In genomic region chr2:168049002-168049635, GRCm38 (mm10) we compare ENCODE assay signal across 8 mouse cellular contexts. TPM values are rescaled to one million over a fixed set of nuclear protein-coding genes. Genes with fewer than 3 reads are reported as not detected.
DNase-seq lines count a peak whose midpoint lies in the region; ATAC-seq and TF ChIP-seq lines count a peak whose summit lies in the region.

No protein-coding gene starts in this region.

- TF ChIP-seq CTCF in kidney, postnatal 0 days (IDR thresholded peaks at IDR 0.05; ENCODE audit: low read depth), result no peak
- TF ChIP-seq CTCF in intestine, postnatal 0 days (IDR thresholded peaks at IDR 0.05; ENCODE audit: low read depth), result no peak

- no peak for DNase-seq in kidney, postnatal 0 days (ENCODE audit: low spot score)
- DNase-seq in kidney, adult 8-10 months, result no peak
- no peak for DNase-seq in forebrain, embryonic 11.5 days (ENCODE audit: low spot score)
- no peak for DNase-seq in left cerebral cortex, postnatal 36 days (ENCODE audit: low spot score in 2 of 2)
- no peak for DNase-seq in right cerebral cortex, adult 18-20 months
- no peak for DNase-seq in right cerebral cortex, postnatal 36 days (ENCODE audit: low spot score in 2 of 2)

- peak overlapping the region; percentile 87 for H3K4me2 ChIP-seq in kidney, postnatal 0 days (ENCODE audit: low read length)
- peak overlapping the region; percentile 65; the same call in 1 of the 2 replicates for H3K4me2 ChIP-seq in forebrain, embryonic 11.5 days (ENCODE audit: low read depth, low read length, severe bottlenecking)
- H3K4me2 ChIP-seq in intestine, postnatal 0 days (replicated peaks; ENCODE audit: low read depth), result peak overlapping the region; percentile 86
- H3K4me2 ChIP-seq in neural tube, embryonic 12.5 days (replicated peaks), result peak overlapping the region; percentile 81

- 18% methylated on average over 15 of the region's 16 CpGs for WGBS in kidney, postnatal 0 days
- WGBS in forebrain, embryonic 11.5 days, result 11% methylated on average over 16 of the region's 16 CpGs
- WGBS in intestine, postnatal 0 days, result 43% methylated on average over 16 of the region's 16 CpGs
- 16% methylated on average over 16 of the region's 16 CpGs for WGBS in neural tube, embryonic 12.5 days

- intact Hi-C loops in left cerebral cortex, postnatal 36 days (cut with DNase I), result no loop called here

- H3K27me3 ChIP-seq in kidney, postnatal 0 days (ENCODE audit: insufficient read depth, low read length), result no peaks in the 10 kb centered on the region
- peaks cover 21% of the 10 kb centered on the region for H3K27me3 ChIP-seq in forebrain, embryonic 11.5 days (ENCODE audit: control insufficient read depth, insufficient read depth, low read length)
- 0 out of 2 replicates have a peak, but pooled peaks cover 3% of the 10 kb centered on the region for H3K27me3 ChIP-seq in intestine, postnatal 0 days (replicated peaks; ENCODE audit: control insufficient read depth, insufficient read depth, low read length)
- H3K27me3 ChIP-seq in neural tube, embryonic 12.5 days (replicated peaks), result peaks cover 47% of the 10 kb centered on the region

- H3K36me3 ChIP-seq in kidney, postnatal 0 days (ENCODE audit: insufficient read depth, low read length), result no peaks in the 10 kb centered on the region
- H3K36me3 ChIP-seq in forebrain, embryonic 11.5 days (ENCODE audit: control insufficient read depth, insufficient read depth, low read length), result no peaks in the 10 kb centered on the region
- no peaks in the 10 kb centered on the region for H3K36me3 ChIP-seq in intestine, postnatal 0 days (ENCODE audit: control insufficient read depth, insufficient read depth)
- no peaks in the 10 kb centered on the region for H3K36me3 ChIP-seq in neural tube, embryonic 12.5 days

- H3K27ac ChIP-seq in kidney, postnatal 0 days, result 0 out of 2 replicates have a peak overlapping the region, but pooled peaks have one; percentile 65
- H3K27ac ChIP-seq in forebrain, embryonic 11.5 days (ENCODE audit: low read depth, low read length), result no peak overlapping the region
- no peak overlapping the region for H3K27ac ChIP-seq in intestine, postnatal 0 days (ENCODE audit: low read depth, low read length)
- H3K27ac ChIP-seq in neural tube, embryonic 12.5 days, result no peak overlapping the region

- no peaks in the 10 kb centered on the region for H3K9me3 ChIP-seq in kidney, postnatal 0 days (replicated peaks; ENCODE audit: low read length)
- H3K9me3 ChIP-seq in forebrain, embryonic 11.5 days (ENCODE audit: control insufficient read depth, low read length), result no peaks in the 10 kb centered on the region
- H3K9me3 ChIP-seq in intestine, postnatal 0 days (ENCODE audit: control insufficient read depth), result no peaks in the 10 kb centered on the region
- no peaks in the 10 kb centered on the region for H3K9me3 ChIP-seq in neural tube, embryonic 12.5 days

- H3K9ac ChIP-seq in kidney, postnatal 0 days (ENCODE audit: low read depth, low read length), result peak overlapping the region; percentile 59; the same call in 1 of the 2 replicates
- no peak overlapping the region for H3K9ac ChIP-seq in forebrain, embryonic 11.5 days (ENCODE audit: low read length)
- H3K9ac ChIP-seq in intestine, postnatal 0 days (ENCODE audit: low read depth, low read length), result peak overlapping the region; percentile 57; the same call in 1 of the 2 replicates
- H3K9ac ChIP-seq in neural tube, embryonic 12.5 days, result no peak overlapping the region

- no peak for ATAC-seq in kidney, postnatal 0 days (replicated peaks; ENCODE audit: low FRiP score, low read depth)
- no peak for ATAC-seq in forebrain, embryonic 11.5 days (replicated peaks; ENCODE audit: low FRiP score)
- no peak for ATAC-seq in intestine, postnatal 0 days
- ATAC-seq in neural tube, embryonic 12.5 days (ENCODE audit: low FRiP score, low read depth), result no peak

- peak overlapping the region; percentile 30 for H3K4me3 ChIP-seq in kidney, postnatal 0 days (replicated peaks; ENCODE audit: low read depth, low read length)
- peak overlapping the region; percentile 38; the same call in 1 of the 2 replicates for H3K4me3 ChIP-seq in forebrain, embryonic 11.5 days (ENCODE audit: low read depth, low read length)
- peak overlapping the region; percentile 50; the same call in 1 of the 2 replicates for H3K4me3 ChIP-seq in intestine, postnatal 0 days (ENCODE audit: low read depth, low read length)
- H3K4me3 ChIP-seq in neural tube, embryonic 12.5 days, result no peak overlapping the region

- peaks cover 21% of the 10 kb centered on the region for H3K4me1 ChIP-seq in kidney, postnatal 0 days (replicated peaks; ENCODE audit: insufficient read depth, low read length)
- peaks cover 12% of the 10 kb centered on the region for H3K4me1 ChIP-seq in forebrain, embryonic 11.5 days (replicated peaks; ENCODE audit: control insufficient read depth, insufficient read depth, low read length)
- no peaks in the 10 kb centered on the region; the same call in none of the 2 replicates for H3K4me1 ChIP-seq in intestine, postnatal 0 days (replicated peaks; ENCODE audit: control insufficient read depth, insufficient read depth, low read length)
- H3K4me1 ChIP-seq in neural tube, embryonic 12.5 days, result peaks cover 17% of the 10 kb centered on the region

RNA-seq across cellular contexts. Expression of gene Pard6b, which starts 31.7 kb away (rescaled TPM):
- polyA plus RNA-seq in kidney, postnatal 0 days (2015; fragmentation: Nextera tagmentation; extraction: Ambion mirVana), result 28.6 and 29.6 TPM in 2 replicates
- polyA plus RNA-seq in forebrain, embryonic 11.5 days (2014; fragmentation: Nextera tagmentation; extraction: Ambion mirVana), result 12.4 and 13.7 TPM in 2 replicates
- polyA plus RNA-seq in intestine, postnatal 0 days (2015; fragmentation: Nextera tagmentation; extraction: Ambion mirVana), result 13.8 and 17.3 TPM in 2 replicates
- 9.3 and 10.1 TPM in 2 replicates for polyA plus RNA-seq in neural tube, embryonic 12.5 days (2016; fragmentation: Nextera tagmentation; extraction: Ambion mirVana)
- total RNA-seq in left cerebral cortex, postnatal 36 days (2021), result 1 to 10 TPM; 4.4 to 5.8 TPM

RNA-seq across cellular contexts. Expression of gene Ripor3, which starts 38.7 kb away (rescaled TPM):
- 2.3 and 2.8 TPM in 2 replicates for polyA plus RNA-seq in kidney, postnatal 0 days (2015; fragmentation: Nextera tagmentation; extraction: Ambion mirVana)
- 0.72 and 1.00 TPM in 2 replicates for polyA plus RNA-seq in forebrain, embryonic 11.5 days (2014; fragmentation: Nextera tagmentation; extraction: Ambion mirVana)
- 1.5 and 1.6 TPM in 2 replicates for polyA plus RNA-seq in intestine, postnatal 0 days (2015; fragmentation: Nextera tagmentation; extraction: Ambion mirVana)
- 0.37 and 0.60 TPM in 2 replicates for polyA plus RNA-seq in neural tube, embryonic 12.5 days (2016; fragmentation: Nextera tagmentation; extraction: Ambion mirVana)
- 1 to 10 TPM in 1 of 2 experiments, under 1 TPM in 1; 0.32 to 1.7 TPM for total RNA-seq in left cerebral cortex, postnatal 36 days (2021)

Comparison
In these comparisons a context has a peak if more than half of its experiments do, and no peak if none do; other contexts are left out.
1. H3K9ac ChIP-seq: peak in kidney, postnatal 0 days (single experiment) and intestine, postnatal 0 days (single experiment); none in forebrain, embryonic 11.5 days (single experiment) and neural tube, embryonic 12.5 days (single experiment).
2. Peak in every context shown above with its lines, with median percentiles within 50 percentile points of each other: H3K4me2 ChIP-seq.